Mouse (Mus musculus): ENCODE results near the gene Tgfa. TPM values are rescaled to one million over a fixed set of nuclear protein-coding genes. Genes with fewer than 3 reads are reported as not detected.

Tgfa gene
- polyA plus RNA-seq, 1 experiment from 2014 or later, result 8.9 TPM

DNA sequence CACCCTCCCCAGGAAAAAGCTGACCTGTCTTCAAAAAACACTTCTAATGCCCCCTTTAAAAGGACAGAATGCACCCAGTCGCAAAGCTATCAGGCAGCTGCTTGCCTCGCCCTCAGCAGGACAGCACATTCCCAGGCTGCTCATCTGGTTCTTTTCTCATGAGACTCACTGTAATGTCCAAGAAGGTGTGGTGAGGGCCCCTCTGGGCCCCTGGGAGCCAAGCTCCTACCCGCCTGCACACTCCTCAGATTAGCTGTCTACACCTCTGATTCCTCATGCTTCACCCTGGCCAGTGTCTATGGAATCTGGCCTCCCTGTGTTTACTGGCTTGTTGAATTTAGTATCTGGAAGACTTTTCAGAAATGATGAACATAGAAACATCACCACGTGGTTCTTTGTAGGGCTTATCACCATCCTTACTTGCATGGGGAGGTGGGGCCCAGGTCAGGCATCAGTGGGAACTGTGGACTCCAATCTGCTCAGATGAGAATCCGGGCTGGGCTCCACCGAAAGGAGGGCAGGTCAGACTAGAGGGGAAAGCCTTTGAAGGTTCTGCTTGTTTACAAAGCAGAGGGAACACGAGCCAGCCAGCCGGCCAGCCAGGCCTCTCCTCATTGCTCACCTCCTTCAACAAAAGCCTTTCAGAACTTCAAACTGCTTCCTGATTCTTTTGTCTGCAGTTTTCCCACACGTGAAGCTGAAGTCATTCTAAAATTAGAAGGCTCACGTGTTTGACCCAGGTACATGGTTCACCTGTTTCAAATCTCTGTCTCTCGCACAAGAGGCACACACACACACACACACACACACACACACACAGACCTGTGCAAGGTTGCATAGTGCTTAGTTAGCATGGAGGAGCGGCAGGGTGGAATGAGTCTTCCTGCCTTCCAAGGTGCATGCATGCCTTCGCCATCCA, 38.7 kb downstream of the Tgfa start:
- Histone ChIP-seq H3K27me3 (no peaks in the 10 kb centered on the region), H3K4me2 (replicated peaks) (no peak overlapping the region), H3K4me3 (replicated peaks) (no peak overlapping the region), H3K27ac (replicated peaks) (no peak overlapping the region), H3K9me3 (replicated peaks) (no peaks in the 10 kb centered on the region), H3K9ac (no peak overlapping the region), H3K36me3 (no peaks in the 10 kb centered on the region), H3K4me1 (no peaks in the 10 kb centered on the region; the same call in 1 of the 2 replicates)
- WGBS, result 36% methylated on average over 13 of the region's 13 CpGs
- 0 out of 2 replicates have a peak, but pooled peaks have one; percentile 22 for ATAC-seq (ENCODE audit: insufficient number of reproducible peaks, low FRiP score, low TSS enrichment, low read depth)

DNA sequence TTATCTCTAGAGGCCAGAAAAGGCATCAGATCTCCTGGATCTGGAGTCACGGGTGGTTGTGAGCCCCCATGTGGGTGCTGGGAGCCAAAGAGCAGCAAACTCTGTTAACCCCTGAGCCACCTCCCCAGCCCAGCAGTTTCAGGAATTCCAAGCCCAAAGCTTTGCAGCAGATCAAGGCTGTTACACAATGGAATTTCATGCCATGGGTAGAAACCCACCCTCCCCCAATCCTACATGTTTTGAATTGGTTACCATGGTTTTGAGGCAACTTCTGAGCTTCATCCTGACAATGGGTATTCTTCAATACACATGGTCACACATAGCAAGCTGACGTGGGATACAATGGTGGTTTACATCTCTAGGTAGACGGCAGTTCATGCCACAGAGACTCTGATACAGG, 49.8 kb downstream of the Tgfa start:
- 57% methylated on average over 3 of the region's 3 CpGs for WGBS
- Histone ChIP-seq H3K4me3 (replicated peaks) (no peak overlapping the region), H3K27ac (replicated peaks) (no peak overlapping the region), H3K36me3 (no peaks in the 10 kb centered on the region), H3K4me1 (no peaks in the 10 kb centered on the region), H3K9me3 (replicated peaks) (no peaks in the 10 kb centered on the region), H3K9ac (no peak overlapping the region), H3K27me3 (no peaks in the 10 kb centered on the region), H3K4me2 (replicated peaks) (no peak overlapping the region)
- no peak for ATAC-seq (ENCODE audit: insufficient number of reproducible peaks, low FRiP score, low TSS enrichment, low read depth)

DNA sequence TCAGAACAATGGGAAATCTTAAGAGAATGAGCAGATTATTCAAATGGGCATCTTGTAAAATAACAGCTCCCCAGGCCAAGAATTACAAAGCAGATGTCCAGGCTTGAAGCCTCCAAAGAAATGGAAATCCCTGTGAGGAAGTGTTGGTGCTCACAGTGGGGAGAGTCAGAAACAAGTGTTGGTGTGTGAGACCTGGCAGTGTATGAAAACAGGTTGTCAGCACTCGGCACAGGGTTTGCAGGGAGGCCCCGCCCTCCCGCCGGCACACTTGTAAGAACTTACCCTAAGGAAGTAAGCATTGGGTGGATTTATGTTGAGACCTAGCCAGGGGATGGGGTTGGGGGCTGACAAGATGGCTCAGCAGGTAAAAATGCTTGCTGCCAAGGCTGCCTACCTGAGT, 50.9 kb downstream of the Tgfa start:
- no peak overlapping the region for H3K4me2 ChIP-seq (replicated peaks)
- no peak overlapping the region for H3K9ac ChIP-seq
- H3K4me1 ChIP-seq, result no peaks in the 10 kb centered on the region
- H3K9me3 ChIP-seq (replicated peaks), result no peaks in the 10 kb centered on the region
- H3K4me3 ChIP-seq (replicated peaks), result no peak overlapping the region
- WGBS, result 45% methylated on average over 4 of the region's 4 CpGs
- no peak for ATAC-seq (ENCODE audit: insufficient number of reproducible peaks, low FRiP score, low TSS enrichment, low read depth)
- no peaks in the 10 kb centered on the region for H3K36me3 ChIP-seq
- no peak overlapping the region for H3K27ac ChIP-seq (replicated peaks)
- no peaks in the 10 kb centered on the region for H3K27me3 ChIP-seq

DNA sequence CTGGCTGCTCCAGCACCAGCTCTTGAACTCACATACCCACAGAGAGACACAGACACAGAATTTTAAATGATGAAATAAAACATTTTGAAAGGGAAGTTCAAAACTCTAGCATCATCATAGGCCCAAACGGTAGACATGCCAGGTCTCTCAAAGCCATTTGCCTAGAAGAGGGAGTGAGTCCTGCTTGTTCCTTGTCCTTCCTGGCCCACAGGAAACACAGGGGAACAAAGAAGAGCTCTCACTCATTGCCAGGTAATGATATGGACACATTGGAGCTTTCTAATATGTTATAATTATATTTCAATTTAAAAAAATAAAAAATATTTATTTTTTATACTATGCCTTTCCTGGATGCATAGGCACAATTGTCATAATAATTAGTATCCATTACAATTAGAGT, 53.5 kb downstream of the Tgfa start:
- ATAC-seq (ENCODE audit: insufficient number of reproducible peaks, low FRiP score, low TSS enrichment, low read depth), result no peak

DNA sequence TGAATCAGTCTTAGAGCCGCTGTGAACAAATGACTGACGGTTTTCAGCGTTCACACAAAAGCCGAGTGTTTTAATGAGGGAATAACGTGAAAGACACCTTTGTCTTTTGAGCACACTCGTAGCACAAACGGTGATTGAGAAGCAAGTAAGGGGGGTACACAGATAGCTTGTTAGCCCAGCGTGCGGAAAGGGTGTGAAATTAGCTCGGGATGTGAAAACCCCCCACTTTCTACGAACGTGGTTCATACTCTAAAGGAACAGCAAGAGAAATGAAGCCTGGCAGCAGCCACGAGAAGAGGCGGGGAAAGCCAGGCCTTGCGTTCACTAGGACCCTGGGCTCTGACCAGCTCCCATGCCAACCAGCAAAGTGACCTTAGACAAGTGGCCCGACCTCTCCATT, 54.0 kb downstream of the Tgfa start:
- Histone ChIP-seq H3K4me1 (peaks cover 7% of the 10 kb centered on the region; the same call in 1 of the 2 replicates), H3K9me3 (replicated peaks) (no peaks in the 10 kb centered on the region), H3K27me3 (no peaks in the 10 kb centered on the region), H3K9ac (no peak overlapping the region), H3K4me3 (replicated peaks) (no peak overlapping the region), H3K36me3 (no peaks in the 10 kb centered on the region), H3K4me2 (replicated peaks) (no peak overlapping the region), H3K27ac (replicated peaks) (no peak overlapping the region; the same call in 1 of the 2 replicates)
- no peak for ATAC-seq (ENCODE audit: insufficient number of reproducible peaks, low FRiP score, low TSS enrichment, low read depth)
- 37% methylated on average over 16 of the region's 16 CpGs for WGBS

More for the DNA sequence above, 53.5 kb downstream of the Tgfa start:
- no peaks in the 10 kb centered on the region for H3K9me3 ChIP-seq (replicated peaks)
- no peak overlapping the region for H3K9ac ChIP-seq
- no peak overlapping the region for H3K4me3 ChIP-seq (replicated peaks)
- peaks cover 7% of the 10 kb centered on the region; the same call in 1 of the 2 replicates for H3K4me1 ChIP-seq
- H3K4me2 ChIP-seq (replicated peaks), result no peak overlapping the region
- H3K27me3 ChIP-seq, result no peaks in the 10 kb centered on the region
- H3K27ac ChIP-seq (replicated peaks), result no peak overlapping the region
- 75% methylated on average over 1 of the region's 1 CpGs for WGBS
- H3K36me3 ChIP-seq, result no peaks in the 10 kb centered on the region

DNA sequence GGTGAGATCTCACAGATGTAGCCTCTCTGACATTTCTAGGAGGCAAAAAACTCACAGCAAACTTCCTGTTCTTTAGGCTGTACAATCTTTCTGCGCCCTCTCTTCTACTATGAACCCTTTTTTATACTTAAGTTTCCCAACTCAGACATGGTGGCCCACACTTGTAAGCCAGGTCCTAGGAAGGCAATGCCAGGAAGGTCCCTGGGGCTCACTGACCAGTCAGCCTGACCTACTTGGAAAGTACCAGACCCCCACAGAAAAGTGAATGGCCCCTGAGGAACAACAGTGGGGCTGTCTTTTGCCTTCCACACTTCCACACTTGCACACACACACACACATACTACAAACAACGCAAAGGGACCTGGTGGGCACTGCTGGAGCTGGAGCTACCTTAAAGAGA, 55.2 kb downstream of the Tgfa start:
- Histone ChIP-seq H3K27ac (replicated peaks) (no peak overlapping the region; the same call in 1 of the 2 replicates), H3K9ac (no peak overlapping the region), H3K36me3 (no peaks in the 10 kb centered on the region), H3K4me3 (replicated peaks) (no peak overlapping the region), H3K4me2 (replicated peaks) (no peak overlapping the region), H3K9me3 (replicated peaks) (no peaks in the 10 kb centered on the region), H3K4me1 (peaks cover 7% of the 10 kb centered on the region; the same call in 1 of the 2 replicates), H3K27me3 (no peaks in the 10 kb centered on the region)
- ATAC-seq (ENCODE audit: insufficient number of reproducible peaks, low FRiP score, low TSS enrichment, low read depth), result no peak
- 73% methylated on average over 2 of the region's 2 CpGs for WGBS

DNA sequence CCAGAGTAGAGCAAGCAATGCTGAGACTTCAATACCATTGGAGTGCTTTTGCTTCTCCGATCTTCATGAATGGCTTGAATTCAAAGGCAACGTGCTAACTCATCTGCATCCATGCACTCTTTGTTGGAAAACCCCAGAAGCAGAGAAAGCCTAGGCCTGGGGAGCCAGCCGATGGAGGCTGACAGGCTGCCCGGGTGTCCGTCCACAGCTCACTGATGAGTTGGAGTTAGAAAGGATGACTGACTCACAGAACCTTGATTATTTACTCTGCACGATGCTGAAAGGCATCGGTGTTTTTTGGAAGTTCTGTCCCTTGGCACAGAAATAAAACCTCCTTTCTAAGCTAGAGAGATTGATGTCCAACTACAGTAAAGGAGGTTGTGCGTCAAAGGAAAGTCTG, 55.8 kb downstream of the Tgfa start:
- Histone ChIP-seq H3K4me1 (peaks cover 7% of the 10 kb centered on the region; the same call in 1 of the 2 replicates), H3K9ac (no peak overlapping the region), H3K9me3 (replicated peaks) (no peaks in the 10 kb centered on the region), H3K4me2 (replicated peaks) (no peak overlapping the region), H3K27ac (replicated peaks) (no peak overlapping the region), H3K36me3 (no peaks in the 10 kb centered on the region), H3K27me3 (no peaks in the 10 kb centered on the region), H3K4me3 (replicated peaks) (no peak overlapping the region)
- no peak for ATAC-seq (ENCODE audit: insufficient number of reproducible peaks, low FRiP score, low TSS enrichment, low read depth)
- 77% methylated on average over 8 of the region's 8 CpGs for WGBS

DNA sequence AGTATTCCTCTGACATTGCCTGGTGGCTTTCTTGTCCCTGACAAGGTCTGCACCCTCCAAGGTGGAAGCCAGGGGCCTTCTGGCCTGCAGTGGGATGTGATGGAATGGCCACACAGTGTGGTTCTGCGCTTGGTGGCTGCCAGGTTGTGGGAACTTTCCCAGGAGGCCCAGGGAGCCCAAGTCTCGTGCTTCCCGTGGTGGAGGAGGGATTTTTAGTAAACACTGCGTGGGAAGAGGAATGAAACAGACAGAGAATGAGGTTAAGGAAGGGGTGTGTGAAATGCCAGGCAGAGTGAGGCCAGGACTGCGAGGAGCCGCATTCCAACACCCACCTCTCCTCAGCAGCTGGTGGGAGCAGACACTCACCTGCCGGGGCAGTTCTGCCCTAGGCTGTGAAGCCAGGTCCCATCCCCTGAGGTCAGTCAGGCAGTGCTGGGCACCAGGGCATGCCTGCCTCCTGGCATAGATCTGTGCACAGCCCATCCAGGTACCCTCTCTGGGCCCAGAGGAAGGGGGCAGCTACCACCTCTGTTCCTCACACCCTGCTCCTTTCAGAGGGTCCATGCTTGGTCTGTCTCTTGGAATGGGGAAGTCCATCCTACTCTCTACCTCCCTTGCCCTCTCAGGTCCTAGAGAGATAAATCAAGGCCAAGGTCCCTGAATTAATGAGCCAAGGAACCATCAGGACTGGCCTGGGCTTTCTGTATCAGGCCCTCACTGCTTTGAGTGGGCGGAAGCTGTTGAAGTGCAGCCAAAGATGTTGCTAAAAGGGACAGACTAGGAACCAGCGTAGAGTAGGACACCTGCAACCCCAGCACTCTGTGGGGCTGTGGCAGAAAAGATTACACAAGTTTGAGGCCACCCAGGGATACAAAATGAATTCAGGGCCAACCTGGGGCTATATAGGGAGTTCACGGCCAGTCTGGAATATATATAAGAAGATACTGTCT, 57.4 kb downstream of the Tgfa start:
- H3K9me3 ChIP-seq (replicated peaks), result no peaks in the 10 kb centered on the region
- peaks cover 7% of the 10 kb centered on the region; the same call in 1 of the 2 replicates for H3K4me1 ChIP-seq
- no peak overlapping the region for H3K9ac ChIP-seq
- 0 out of 2 replicates have a peak overlapping the region, but pooled peaks have one; percentile 11 for H3K27ac ChIP-seq (replicated peaks)
- 59% methylated on average over 10 of the region's 10 CpGs for WGBS
- no peak overlapping the region for H3K4me2 ChIP-seq (replicated peaks)
- H3K27me3 ChIP-seq, result no peaks in the 10 kb centered on the region
- H3K4me3 ChIP-seq (replicated peaks), result no peak overlapping the region
- ATAC-seq (ENCODE audit: insufficient number of reproducible peaks, low FRiP score, low TSS enrichment, low read depth), result no peak
- H3K36me3 ChIP-seq, result no peaks in the 10 kb centered on the region

DNA sequence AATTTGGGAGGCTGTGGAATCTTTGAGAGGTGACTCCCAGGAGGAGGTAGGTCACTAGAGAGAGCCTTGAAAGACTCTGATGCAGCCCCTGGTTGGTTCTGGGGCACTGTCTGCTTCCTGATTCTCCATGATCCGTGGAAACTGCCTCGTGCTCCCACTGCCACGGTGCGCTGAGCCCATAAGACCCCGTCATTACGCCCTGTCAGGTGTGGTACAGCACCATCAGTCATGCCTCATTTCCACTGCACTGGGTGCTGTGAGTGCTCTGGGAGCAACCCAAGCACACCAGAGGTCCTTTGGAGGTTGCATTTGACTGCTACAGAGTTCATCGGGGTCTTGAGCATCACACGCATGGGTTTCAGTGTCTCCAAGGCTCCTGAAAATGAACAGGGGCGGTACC, 60.9 kb downstream of the Tgfa start:
- no peak overlapping the region for H3K4me2 ChIP-seq (replicated peaks)
- no peak overlapping the region for H3K27ac ChIP-seq (replicated peaks)
- no peak overlapping the region for H3K4me3 ChIP-seq (replicated peaks)
- H3K4me1 ChIP-seq, result peaks cover 7% of the 10 kb centered on the region; the same call in 1 of the 2 replicates
- no peak for ATAC-seq (ENCODE audit: insufficient number of reproducible peaks, low FRiP score, low TSS enrichment, low read depth)
- WGBS, result 84% methylated on average over 9 of the region's 9 CpGs
- no peaks in the 10 kb centered on the region for H3K36me3 ChIP-seq
- H3K27me3 ChIP-seq, result no peaks in the 10 kb centered on the region
- no peaks in the 10 kb centered on the region for H3K9me3 ChIP-seq (replicated peaks)
- H3K9ac ChIP-seq, result no peak overlapping the region

DNA sequence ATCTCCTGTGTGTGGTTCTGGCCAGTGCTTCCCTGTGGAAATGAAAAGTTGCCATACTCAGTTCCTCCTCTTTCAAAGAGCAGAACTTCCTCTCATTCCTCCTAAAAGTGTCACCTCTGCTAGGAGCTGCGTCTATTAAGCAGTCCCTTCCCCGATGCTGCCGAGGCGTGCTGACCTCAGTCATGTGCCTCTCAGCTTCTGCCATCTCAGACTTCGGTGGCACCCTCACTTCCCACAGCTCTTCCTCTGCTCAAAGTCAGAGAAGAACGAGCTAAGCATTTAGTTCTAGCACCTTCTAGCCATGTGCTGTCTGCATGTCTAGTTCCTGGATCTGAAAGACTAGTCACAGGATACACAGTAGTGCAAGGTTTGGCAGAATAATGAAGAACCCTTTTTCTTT, 64.2 kb downstream of the Tgfa start:
- no peak overlapping the region for H3K4me3 ChIP-seq (replicated peaks)
- H3K27me3 ChIP-seq, result no peaks in the 10 kb centered on the region
- WGBS, result 89% methylated on average over 6 of the region's 6 CpGs
- no peaks in the 10 kb centered on the region for H3K36me3 ChIP-seq
- no peaks in the 10 kb centered on the region for H3K9me3 ChIP-seq (replicated peaks)
- no peaks in the 10 kb centered on the region for H3K4me1 ChIP-seq
- no peak overlapping the region for H3K4me2 ChIP-seq (replicated peaks)
- no peak overlapping the region for H3K9ac ChIP-seq
- no peak overlapping the region for H3K27ac ChIP-seq (replicated peaks)
- no peak for ATAC-seq (ENCODE audit: insufficient number of reproducible peaks, low FRiP score, low TSS enrichment, low read depth)
